Mouse (Mus musculus) left cerebral cortex, adult 18-20 months (tissue): ENCODE data around the gene Zfp655. TPM values are rescaled to one million over a fixed set of nuclear protein-coding genes. Genes with fewer than 3 reads are reported as not detected.
"Not testable (repeated sequence)": the region's sequence is repeated elsewhere in the genome, so short reads cannot be mapped to it uniquely, and the experiment has no call there.

ENCODE experiments used
- DNase-seq, 2 experiments: peaks; one replicate each; pipeline ENCODE4 v3.0.0; 2021 to 2022; ENCODE audit warnings: low spot score in 2 of 2, mixed read lengths in 1 of 2
- long read RNA-seq, 2 experiments: library from polyadenylated mRNA; stranded (forward); transcript quantifications; one replicate each; pipeline ENCODE4 v2.0.0; 2021
- total RNA-seq, 2 experiments: library from RNA; stranded (reverse); gene quantifications; 2 replicates each; pipeline ENCODE4 v1.2.3; 2021

Gene Zfp655
- 10 to 100 TPM; 30.0 to 33.0 TPM for total RNA-seq
- long read RNA-seq, experiment 1, full-length matches to known transcripts: 45 of 51 reads
- long read RNA-seq, experiment 1, partial matches to known transcripts: 4 of 51 reads
- long read RNA-seq, experiment 1, other reads (novel, unspliced or antisense): 2 of 51 reads
- long read RNA-seq, experiment 2, full-length matches to known transcripts: 19 of 26 reads
- long read RNA-seq, experiment 2, partial matches to known transcripts: 2 of 26 reads
- long read RNA-seq, experiment 2, other reads (novel, unspliced or antisense): 5 of 26 reads

DNA sequence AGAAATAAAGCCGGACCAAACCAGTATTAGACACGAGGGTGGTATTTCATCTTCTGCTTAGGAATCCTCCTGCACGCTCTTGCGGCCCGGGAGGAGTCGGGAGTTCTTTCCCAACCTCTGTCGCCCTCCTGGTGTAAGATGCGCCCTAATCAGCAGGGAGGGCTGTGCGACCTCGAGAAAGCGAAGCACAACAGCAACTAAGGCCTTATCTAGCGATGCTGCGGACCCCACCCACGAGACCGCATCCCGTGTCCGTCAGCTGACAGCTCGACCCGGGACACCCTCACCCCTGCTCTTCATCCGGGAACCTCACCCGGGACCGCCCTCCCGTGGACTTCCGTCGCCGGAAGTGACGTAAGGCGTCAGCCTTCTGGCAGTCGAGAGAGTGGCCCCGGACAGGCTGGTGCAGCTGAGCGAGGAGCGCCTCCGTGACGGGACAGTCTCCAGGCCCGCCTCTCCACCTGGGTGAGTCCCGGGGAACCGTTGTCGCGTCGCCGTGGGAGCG lies at the start of gene Zfp655:
Gene Zfp655 (plus strand): TSS at position 349 of the 505 bp plus-strand sequence.
- DNase-seq: peak; percentile 98 to 99

DNA sequence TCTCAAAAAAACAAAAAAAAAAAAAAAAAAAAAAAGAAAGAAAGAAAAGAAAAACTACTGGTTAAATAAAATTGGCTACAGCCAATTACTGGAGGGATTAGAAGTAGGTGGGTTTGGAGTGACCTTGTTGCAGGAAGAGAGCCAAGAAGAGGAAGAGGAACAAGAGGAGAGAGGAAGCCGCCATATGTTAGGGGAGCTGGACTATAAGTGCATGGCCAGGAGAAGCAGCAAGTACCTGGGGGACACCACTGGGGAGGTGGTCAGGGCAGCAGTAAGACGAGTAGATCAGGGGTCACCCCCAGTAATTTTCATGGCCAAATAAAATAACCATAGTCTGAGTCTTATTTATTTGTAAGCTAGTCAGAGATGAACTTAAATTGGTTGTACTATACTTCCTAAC lies 46.3 kb upstream of the Zfp655 start:
- DNase-seq: no peak

DNA sequence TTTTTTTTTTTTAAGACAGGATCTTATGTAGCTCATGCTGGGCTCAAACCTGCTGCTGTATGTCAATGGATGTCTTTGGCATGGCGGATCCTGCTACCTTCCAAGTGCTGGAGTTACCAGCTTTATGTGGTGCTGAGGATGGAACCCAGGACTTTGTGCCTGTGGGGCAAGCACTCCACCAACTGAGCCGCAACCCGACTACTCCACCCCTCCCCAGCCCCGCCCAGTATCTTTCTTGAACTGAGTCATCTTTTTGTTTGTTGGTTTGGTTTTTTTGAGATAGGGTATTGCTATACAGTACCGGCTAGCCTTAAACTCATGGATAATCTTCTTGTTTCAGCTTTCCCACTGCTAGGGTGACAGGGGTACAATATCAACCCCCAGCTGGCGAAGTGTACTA lies 42.1 kb upstream of the Zfp655 start:
- no peak for DNase-seq

DNA sequence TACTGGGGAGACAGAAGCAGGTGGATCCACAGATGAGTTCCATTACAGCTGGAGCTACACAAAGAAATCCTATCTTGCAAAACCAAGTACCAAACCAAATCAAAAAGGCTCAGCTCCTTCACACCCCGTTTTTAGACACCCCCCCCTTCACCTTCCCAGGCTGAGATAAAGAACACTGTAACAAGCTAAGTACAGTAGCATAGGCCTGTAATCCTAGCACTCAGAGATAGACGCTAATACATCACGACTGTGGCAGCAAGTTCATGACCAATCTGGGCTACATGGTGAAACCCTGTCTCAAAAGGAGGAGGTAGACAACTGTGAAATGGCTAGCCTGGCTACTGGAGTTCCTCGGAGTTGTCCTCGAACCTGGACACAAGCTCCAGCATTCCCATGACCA lies 41.1 kb upstream of the Zfp655 start:
- no peak for DNase-seq

DNA sequence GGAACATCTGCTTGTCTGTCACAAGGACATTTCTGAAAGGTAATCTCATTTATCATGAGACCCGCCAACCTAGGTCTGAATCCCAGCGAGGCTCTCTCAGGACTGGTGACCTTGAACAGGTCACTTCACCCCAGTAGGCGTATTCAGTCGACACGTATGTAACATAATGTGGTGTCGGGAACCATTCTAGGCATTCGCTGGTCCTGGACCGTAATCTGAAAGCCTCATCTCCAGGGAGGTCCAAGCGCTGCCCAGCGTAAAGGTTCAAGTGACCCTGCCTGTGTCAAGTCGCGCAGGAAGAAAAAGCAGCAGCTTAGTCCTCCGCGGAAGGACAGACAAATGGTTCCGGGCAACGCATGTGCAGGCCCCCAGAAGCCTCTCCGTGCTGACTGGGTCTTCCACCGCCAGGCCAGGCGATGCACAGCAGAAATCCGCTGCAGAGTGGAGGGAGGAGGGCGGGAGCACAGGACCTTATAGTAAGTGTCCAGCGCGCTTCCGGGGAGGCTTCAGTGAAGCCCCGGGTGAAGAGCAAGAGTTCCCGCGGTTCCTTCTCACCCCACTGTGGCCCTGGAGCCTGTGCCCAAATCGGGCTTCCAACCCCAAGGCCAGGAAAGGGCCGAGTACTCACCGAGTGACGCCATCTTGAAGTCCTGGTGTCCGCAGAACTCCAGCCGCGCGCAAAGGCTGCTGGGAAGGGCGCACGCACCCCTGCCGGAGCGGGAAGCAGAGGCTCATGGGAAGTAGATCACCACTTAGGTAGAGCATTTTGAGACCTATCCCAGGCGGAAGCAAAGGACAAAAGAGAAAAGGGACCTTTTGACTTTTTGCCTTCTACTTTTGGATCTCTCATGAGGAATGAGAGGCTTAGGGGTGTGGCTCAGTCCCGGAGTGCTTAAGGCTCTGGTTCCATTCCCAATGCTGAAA lies 40.4 kb upstream of the Zfp655 start:
- peak; percentile 94 for DNase-seq

DNA sequence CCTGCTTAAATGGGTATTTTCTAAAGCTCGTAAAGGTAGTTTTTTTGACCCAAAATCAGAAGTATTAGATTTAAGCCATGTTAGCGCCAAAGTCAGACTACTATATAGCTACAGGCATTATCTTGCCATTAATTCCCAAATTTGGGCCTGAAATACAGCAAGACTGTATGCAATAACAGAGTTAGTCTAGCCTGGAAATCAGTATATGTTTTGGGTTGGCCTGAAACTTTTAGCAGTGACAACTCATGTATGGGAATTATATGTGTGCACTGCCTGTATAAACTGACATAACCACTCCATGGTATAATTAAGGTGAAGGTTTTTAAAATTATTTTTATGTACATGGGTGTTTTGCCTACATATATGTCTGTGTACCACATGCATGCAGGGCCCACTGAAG lies 39.6 kb upstream of the Zfp655 start, which contains the start of gene Atp5j2:
Gene Atp5j2 (minus strand): TSS at position 101 of the 400 bp plus-strand sequence.
- DNase-seq: no peak

DNA sequence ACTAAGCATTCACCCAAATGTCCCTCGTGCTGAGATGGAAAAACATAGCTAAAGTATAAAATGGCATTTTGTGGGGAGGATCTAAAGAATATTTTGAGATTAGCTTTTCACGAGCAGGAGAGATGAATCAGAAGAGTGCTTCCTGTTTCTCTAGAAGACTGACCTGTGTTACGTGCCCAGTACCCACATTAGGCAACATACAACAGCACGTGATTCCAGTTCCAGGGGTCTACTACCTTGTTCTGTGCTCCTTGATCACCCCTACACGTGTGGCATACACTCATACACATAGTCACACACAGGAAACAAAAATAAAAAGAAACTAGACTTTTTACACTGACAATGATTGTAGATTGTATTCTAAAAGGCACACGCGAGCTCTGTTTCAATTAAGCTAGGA lies 31.1 kb upstream of the Zfp655 start:
- no peak for DNase-seq

DNA sequence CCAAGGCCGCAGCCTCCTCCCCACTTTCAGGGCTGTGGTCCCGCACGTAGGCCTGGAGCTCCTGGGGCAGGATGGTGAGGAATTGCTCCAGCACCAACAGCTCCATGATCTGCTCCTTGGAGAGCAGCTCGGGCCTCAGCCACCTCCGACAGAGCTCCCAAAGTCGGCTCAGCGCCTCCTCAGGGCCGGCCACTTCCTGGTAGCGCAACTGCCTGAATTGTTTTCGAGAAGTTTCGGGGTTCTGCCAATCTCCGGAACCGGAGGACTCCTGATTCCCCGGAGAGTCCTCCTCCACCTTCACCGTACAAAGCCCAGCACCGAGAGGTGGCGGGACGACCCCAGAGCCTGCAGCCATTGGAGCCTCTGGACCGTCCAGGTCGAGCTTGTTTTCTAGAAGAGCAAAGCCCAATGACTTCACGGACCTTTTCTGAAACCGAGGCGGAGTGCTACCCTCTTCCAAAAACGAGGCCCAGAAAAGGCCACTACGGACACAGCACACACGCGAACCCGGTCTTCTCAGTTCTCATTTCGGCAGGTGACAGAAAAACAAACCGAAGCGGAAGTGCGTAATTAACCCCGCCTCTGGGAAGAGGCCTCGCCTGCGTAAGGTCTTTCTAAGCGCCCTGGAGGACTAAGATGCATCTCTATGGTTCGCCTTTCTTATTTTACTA lies 30.1 kb upstream of the Zfp655 start, which contains the start of gene Zkscan14:
Gene Zkscan14 (minus strand): TSS at position 548 of the 671 bp plus-strand sequence.
- peak; percentile 74 to 79 for DNase-seq

DNA sequence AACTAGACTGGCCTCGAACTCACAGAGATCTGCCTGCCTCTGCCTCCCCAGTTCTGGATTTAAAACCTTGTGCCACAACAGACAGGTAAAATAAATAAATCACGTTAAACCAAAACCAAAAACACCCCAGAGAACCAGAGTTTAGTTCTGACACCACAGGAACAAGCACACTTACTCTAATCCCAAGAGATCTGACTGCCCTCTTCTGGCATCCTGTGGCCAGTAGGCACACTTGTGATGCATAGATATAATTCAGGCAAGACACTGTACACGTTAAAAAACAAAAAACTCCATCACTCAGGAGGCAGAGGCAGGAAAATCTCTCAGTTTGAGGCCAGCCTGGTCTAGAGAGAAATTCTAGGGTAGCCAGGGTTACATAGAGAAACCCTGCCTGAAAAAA lies 29.1 kb upstream of the Zfp655 start:
- DNase-seq: no peak

DNA sequence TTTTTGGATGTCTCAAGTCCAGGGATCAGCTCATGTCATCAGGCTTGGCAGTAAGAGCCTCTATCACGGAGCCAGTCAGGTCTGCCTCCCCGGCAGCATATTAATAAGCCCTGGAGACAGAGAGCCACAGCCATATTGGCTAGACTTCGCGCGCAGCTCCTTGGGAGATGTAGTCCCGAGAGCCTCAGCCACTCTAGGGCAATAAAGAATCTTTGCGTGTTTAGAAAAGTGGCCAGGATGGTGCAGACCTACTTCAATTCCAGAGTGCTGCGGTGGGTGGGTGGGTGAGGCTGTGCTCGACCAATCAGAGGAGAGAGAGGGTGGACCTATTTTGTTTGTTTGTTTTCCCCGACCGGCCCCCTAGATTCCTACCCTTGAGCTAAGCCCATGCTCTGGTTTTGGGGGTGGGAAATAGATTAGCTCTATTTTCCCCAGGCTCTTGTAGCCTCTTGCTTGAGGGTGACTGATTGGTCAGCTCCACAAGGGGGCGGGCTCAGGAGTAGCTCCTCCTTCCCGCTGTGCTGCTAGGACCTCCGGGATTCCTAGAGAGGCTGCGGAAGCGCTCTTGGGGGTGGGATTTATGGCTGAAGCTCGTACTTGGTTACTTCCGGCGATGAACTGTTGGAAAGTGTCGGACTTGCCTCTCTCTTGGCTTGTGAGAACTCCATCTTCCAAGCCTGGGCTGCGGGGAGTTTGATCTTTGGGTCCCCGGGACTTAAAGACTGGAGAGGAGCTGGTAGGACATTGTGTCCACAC lies 27.4 kb upstream of the Zfp655 start, which contains the start of gene Zkscan5:
Gene Zkscan5 (plus strand): TSS at position 627 of the 756 bp plus-strand sequence.
- peak; percentile 95 to 97 for DNase-seq

DNA sequence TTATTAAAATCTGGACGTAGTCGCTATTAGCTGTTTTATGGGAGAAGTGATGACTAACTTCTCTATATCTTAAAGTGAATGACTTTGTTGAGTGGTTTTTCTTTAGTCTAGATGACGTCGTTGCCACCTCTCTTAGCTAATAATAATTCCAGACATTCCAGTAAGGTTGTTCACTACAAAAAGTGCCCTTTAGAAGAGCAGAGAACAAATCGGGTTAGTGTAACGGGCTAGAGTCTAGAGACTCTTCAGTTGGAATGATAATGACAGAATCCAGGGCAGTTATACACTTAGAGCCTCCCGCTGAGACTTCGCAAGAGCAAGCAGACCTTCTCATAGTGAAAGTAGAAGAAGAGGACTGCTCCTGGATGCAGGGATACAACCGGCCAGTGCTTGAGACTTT lies 26.5 kb upstream of the Zfp655 start:
- DNase-seq: no peak

DNA sequence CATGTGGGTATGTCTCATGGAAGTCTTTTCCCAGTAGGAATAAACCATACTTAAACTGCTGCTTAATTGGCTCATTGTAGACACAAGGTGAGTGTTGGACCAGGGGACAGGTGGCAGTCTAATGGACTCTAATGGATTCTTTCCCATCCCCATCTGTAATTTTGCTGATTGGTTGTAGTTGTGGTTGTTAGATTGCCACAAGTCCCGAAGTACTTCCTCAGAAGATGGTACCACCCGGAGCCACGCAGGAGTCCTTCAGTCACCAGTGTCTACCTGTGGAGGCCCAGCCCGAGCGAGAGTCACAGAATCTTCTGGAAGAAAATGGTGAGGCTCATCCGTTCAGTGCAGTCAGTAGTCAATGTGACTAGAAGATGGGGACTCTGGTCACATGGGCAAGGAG lies 24.1 kb upstream of the Zfp655 start:
- DNase-seq: no peak

DNA sequence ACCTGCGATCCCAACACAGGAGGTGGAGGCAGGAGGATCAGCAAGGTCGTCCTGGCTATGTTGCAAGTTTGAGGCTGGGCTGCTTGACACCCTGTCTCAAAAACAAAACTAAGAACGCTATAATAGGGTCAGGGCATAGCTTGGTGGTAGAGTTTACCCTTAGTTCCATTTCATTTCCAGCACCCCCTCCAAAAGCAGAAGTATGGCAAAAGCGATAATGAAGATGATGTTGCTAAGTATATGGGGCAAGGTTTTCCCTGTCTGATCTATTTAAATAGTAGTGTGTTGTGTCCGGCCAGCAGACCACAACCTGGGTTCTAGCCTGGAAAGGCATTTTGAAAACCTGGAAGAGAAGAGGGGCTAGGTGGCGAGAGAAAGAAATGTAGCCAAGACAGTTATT lies 23.6 kb upstream of the Zfp655 start:
- DNase-seq: no peak

DNA sequence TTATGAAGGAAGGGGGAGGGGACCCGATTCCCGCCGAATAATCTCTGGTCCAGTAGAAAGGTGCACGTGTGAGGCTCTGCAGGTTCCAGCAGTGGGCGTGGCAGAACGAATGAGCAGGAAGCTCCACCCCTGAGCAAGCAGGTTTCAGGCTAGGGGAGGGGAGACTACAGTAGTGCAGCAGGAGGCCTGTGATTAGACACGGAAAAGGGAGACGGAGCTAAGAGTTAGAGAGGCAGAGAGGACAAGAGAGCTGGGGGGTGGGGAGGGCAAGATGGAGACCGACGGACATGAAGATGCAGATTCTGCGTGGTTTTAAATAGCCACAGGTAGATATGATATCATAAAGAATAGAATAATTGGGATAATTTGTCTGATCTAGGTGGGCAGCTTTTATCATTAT lies 23.1 kb upstream of the Zfp655 start:
- DNase-seq: not testable (repeated sequence)

DNA sequence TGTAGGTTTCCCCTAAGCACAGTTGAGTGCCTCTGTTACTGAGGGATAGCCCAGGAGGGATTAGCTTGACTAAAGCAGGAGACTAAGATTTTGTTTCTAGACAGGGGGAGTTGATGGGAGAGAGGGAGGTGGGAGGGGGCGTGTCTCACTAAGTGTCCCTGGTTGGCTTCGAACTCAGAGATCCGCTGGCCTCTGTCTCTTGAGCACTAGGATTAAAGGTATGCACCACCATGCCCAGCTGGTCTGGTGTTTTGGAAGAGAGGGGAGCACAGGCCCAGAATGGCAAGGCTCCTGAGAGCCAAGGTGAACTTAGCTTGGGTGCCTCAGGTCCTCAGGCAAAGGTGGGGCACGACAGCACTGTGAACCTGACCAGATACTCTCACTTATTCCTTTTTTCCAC lies 20.2 kb upstream of the Zfp655 start:
- no peak for DNase-seq

DNA sequence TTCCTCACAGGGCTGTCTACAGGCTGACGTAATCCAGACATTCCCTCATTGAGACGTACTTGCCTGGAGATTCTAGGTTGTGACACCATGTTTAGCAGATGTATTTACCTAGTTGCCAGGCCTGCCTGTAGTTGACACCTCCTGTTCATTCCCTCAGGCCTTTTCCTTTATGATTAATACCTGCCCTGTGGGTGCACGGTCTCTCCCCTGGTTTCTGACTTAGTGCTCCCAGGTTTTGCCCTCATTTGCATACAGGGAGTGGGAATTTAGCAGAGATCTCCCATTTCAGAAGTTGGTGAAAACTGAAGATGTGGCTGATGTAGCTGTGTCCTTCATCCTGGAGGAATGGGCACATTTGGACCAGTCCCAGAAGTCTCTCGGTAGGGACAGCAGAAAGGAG lies 19.3 kb upstream of the Zfp655 start:
- no peak for DNase-seq

DNA sequence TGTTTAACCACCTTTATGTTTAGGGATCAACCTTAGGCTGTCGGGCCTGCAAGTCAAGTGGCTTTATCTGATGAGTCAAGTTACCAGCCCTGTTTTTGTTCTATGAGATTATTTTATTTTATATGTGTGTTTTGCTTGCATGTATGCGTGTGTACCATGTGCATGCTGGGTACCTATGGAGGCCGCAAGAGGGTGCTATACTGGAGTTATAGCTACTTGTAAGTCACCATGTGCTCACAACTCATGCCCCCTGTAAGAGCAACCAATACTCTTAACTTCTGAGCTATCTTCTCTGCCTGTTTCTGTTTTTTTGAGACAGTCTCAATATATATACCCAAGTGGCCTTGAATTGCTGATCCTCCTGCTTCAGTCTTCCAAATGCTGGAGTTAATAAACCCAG lies 18.0 kb upstream of the Zfp655 start:
- DNase-seq: no peak

DNA sequence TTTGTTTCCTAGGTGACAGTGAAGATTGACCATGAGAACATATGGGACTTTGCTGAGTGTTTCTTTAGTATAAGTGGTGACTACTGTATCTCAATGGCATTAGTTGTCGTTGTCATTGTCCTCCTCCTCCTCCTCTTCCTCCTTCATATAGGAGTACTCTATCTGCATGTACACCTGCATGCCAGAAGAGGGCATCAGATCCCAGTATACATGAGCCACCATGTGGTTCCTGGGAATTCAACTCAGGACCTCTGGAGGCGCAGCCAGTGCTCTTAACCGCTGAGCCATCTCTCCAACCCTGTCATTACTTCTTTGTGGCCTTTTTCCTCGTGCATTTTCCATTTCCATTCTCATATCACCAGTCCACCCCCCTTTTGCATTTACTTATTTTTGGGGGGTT lies 16.8 kb upstream of the Zfp655 start:
- DNase-seq: no peak

DNA sequence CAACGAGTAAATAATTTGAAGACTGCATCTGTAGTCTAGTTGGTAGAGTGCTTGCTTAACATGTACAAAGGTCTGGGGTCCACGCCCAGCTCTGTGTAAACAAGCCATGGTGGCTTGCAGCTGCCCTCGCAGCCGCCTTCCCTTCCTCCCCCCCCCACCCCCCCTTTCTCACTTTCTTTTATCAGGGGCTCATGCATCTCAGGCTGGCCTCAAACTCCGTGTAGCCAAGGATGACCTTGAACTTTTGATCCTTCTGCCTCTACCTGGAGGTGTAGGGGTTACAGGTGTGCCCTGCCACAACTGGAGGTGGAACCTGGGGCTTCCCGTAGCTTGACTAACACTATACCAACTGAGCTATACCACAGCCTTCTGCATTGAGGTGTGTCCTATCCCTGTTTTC lies 13.8 kb upstream of the Zfp655 start:
- no peak for DNase-seq

DNA sequence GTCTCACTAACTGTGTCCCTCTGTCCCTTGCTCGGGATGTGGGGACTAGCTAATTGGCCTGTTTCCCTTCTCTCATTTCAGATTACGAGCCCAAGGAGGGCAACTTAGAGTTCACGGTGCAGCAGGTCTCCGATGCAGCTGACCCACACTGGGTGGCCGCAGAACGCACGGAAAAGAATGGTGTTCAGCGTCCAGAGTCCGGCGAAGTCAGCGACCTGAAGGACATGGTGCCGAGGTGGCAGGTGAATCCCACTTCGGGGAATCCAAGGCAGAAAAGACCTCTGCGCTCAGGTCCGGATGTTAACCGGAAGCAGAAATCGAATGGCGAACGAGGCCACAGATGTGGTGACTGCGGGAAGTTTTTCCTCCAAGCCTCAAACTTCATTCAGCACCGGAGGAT lies 13.3 kb upstream of the Zfp655 start:
- no peak for DNase-seq

DNA sequence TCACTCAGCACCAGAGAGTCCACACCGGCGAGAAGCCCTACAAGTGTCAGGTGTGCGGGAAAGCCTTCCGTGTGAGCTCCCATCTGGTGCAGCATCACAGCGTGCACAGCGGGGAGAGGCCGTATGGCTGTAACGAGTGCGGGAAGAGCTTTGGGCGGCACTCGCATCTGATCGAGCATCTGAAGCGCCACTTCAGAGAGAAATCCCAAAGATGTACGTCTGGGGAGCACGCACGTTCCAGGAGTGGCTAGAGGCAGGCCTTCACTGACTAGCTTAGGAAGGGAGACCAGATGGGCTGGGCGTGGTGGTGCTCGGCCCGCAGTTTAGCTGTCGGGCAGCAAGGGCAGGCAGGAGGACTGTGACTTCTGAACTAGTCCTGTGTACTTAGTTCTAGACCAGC lies 12.8 kb upstream of the Zfp655 start:
- DNase-seq: no peak
